Mouse (Mus musculus): ENCODE measurements around the gene Map4k2.

DNA sequence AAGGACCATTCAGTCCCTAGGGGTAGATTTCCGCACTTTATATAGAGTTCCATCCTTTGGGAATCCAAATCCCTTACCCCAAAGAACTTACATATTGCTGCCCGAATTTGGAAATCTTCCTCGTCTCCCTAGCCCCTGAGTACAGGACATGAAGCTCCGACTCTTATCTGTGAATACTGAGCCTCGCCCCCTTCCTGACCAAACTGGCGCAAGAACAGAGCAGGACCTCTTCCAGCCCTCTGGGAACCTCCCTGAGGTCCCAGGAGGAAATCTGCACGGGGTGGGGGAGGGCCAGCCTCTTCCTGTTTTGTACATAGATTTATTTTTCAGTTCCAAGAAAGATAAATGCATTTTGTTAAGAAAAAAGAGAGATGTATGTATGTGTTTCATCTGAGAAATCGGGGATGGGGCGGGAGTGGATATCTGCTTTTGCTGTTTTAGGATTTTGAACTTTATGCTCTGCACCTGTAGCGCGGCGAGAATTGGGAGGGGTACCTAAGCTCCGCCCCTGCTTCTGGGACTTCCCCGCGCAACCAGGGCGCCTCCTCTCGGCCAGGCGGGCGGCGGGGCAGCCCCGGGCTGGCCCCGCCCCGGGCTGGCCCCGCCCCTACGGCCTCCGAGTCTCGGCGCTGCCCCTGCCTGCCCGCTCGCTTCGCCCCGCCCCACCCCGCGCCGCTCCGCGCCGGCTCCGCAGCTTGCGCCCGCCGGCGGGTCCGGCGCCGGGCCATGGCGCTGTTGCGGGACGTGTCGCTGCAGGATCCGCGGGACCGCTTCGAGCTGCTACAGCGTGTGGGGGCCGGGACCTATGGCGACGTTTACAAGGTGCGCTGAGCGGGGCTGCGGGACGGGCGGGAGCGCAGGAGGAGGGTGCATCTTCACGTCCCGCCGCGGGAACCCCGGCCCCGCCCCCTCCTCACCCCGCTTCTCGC is at the start of gene Map4k2:
- TF ChIP-seq KAT2A (IDR thresholded peaks at IDR 0.05; ENCODE audit: insufficient replicate concordance, low read length) (0 out of 2 replicates have a peak, but pooled peaks have one; percentile 58), CTCF (conservative IDR thresholded peaks at IDR 0.05 in 1 of 2, IDR thresholded peaks at IDR 0.05 in 1 of 2; ENCODE audit: low read depth in 2 of 2, low read length in 2 of 2) (0 out of 4 replicates have a peak, but pooled peaks of 1 of the 2 experiments have one; percentile 17), MAX (IDR thresholded peaks at IDR 0.05; ENCODE audit: low read length) (no peak), MYC (IDR thresholded peaks at IDR 0.05; ENCODE audit: low read depth, low read length) (0 out of 2 replicates have a peak, but pooled peaks have one; percentile 22), EP300 (IDR thresholded peaks at IDR 0.05; ENCODE audit: low read length) (peak; percentile 76), JUND (conservative IDR thresholded peaks at IDR 0.05; ENCODE audit: low read depth, low read length) (no peak), POLR2A (IDR thresholded peaks at IDR 0.05; ENCODE audit: low read depth, low read length) (no peak), ZNF384 (IDR thresholded peaks at IDR 0.05; ENCODE audit: low read depth, low read length) (no peak), SIN3A (IDR thresholded peaks at IDR 0.05; ENCODE audit: low read length) (peak; percentile 14), TBP (conservative IDR thresholded peaks at IDR 0.05; ENCODE audit: low read depth, low read length) (no peak), MEF2A (IDR thresholded peaks at IDR 0.05; ENCODE audit: borderline replicate concordance, low read depth, low read length) (no peak), POLR2AphosphoS2 (IDR thresholded peaks at IDR 0.05; ENCODE audit: low read depth, low read length) (peak; percentile 36; the same call in 1 of the 2 replicates)
